Mouse (Mus musculus): ENCODE data around the gene Tln2. TPM values are rescaled to one million over a fixed set of nuclear protein-coding genes. Genes with fewer than 3 reads are reported as not detected.

Gene Tln2
- total RNA-seq (2014; rRNA removed) (36.9 and 45.9 TPM in 2 replicates), polyA plus RNA-seq (2015; fragmentation: Nextera tagmentation; extraction: Ambion mirVana) (22.0 and 31.3 TPM in 2 replicates)

DNA sequence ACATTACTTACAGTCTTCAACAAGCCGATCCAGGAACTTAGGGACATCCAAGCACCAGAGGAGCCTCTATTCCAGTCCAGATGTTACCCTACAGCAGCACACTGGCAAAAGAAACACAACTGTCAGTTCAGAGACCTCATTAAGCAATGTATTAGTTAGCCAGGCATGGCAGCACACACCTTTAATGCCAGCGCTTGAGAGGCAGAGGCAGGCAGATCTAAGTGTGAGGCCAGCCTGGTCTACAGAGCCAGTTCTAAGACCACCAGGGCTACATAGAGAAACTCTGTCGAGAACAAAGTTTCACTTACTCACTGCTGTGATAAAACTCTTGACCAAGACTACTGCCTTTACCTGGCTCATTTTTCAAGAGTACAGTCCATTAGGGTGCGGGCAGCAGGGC is at the start of gene Tln2:
Gene Tln2, minus strand, starts transcription at position 101 of the 400 bp plus-strand sequence.
- Histone ChIP-seq H3K27me3 (ENCODE audit: insufficient read depth, low read length) (no peaks in the 10 kb centered on the region), H3K9me3 (ENCODE audit: low read length) (0 out of 2 replicates have a peak, but pooled peaks cover 4% of the 10 kb centered on the region), H3K27ac (ENCODE audit: low read depth, low read length) (no peak within 1 kb of the TSS), H3K4me1 (ENCODE audit: insufficient read depth) (no peaks in the 10 kb centered on the region), H3K4me2 (ENCODE audit: low read depth) (no peak within 1 kb of the TSS), H3K9ac (no peak within 1 kb of the TSS), H3K4me3 (ENCODE audit: low read depth, low read length) (no peak within 1 kb of the TSS), H3K36me3 (ENCODE audit: insufficient read depth) (no peaks in the 10 kb centered on the region; the same call in 1 of the 2 replicates)
- WGBS = 95% methylated on average over 4 of the region's 4 CpGs
- no peak for ATAC-seq
- no peak for TF ChIP-seq CTCF (IDR thresholded peaks at IDR 0.05; ENCODE audit: low read depth)
- DNase-seq = no peak

DNA sequence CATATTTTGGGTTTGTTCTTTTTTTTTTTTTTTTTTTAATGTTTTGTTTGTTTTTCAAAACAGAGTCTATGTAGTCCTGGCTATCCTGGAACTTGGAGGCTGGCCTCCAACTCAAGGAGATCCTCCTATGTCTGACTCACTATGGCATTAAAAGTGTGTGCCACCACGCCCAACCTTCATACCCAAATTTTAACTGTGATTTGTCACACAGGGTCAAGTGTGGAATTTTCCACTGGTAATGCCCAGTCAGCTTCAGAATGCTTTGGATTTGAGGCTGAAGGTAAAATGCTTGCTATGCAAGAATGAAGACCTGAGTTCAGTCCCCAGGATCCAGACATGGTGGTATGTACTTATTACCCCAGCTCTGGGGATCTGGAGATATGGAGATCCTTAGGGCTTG is 49.7 kb upstream of the Tln2 start:
- no peak overlapping the region for H3K27ac ChIP-seq (ENCODE audit: low read depth, low read length)
- H3K4me3 ChIP-seq (ENCODE audit: low read depth, low read length) = no peak overlapping the region
- no peak for TF ChIP-seq CTCF (IDR thresholded peaks at IDR 0.05; ENCODE audit: low read depth)
- no peaks in the 10 kb centered on the region for H3K27me3 ChIP-seq (ENCODE audit: insufficient read depth, low read length)
- H3K9ac ChIP-seq = no peak overlapping the region
- 96% methylated on average over 1 of the region's 1 CpGs for WGBS
- no peaks in the 10 kb centered on the region for H3K4me1 ChIP-seq (ENCODE audit: insufficient read depth)
- ATAC-seq (no peak), DNase-seq (no peak)
- H3K36me3 ChIP-seq (ENCODE audit: insufficient read depth) = no peaks in the 10 kb centered on the region
- no peak overlapping the region for H3K4me2 ChIP-seq (ENCODE audit: low read depth)
- H3K9me3 ChIP-seq (ENCODE audit: low read length) = no peaks in the 10 kb centered on the region

DNA sequence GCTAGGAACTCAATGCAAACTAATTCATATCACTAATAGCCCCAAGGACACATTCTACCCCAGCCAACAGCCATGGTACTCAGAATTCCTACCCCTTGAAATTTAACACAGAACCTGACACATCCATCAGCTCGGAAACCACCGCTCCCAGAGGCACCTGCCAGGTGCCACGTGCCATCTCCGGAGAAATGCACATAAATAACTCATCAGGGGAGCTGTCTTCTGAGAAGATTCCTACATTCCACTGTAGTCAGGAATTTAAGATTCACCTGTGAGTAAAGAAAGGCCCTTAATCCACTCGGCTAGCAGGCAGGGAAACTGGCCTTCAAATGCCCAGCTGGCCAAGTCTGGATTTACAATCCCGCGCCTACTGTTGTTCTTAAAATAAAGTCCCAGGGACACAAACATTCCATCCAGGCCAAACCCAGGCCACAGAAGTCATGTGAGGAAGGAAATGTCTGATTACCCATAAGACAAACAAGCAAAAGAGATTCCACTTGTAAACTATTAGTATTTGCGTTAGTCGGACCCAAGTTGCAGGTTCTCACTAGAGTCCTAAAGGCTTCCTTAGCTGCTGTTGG is 48.4 kb upstream of the Tln2 start:
- no peaks in the 10 kb centered on the region for H3K36me3 ChIP-seq (ENCODE audit: insufficient read depth)
- no peak overlapping the region for H3K27ac ChIP-seq (ENCODE audit: low read depth, low read length)
- WGBS = 86% methylated on average over 9 of the region's 9 CpGs
- no peaks in the 10 kb centered on the region for H3K27me3 ChIP-seq (ENCODE audit: insufficient read depth, low read length)
- DNase-seq (no peak), ATAC-seq (no peak)
- H3K4me2 ChIP-seq (ENCODE audit: low read depth) = no peak overlapping the region
- no peaks in the 10 kb centered on the region for H3K9me3 ChIP-seq (ENCODE audit: low read length)
- no peak for TF ChIP-seq CTCF (IDR thresholded peaks at IDR 0.05; ENCODE audit: low read depth)
- H3K4me3 ChIP-seq (ENCODE audit: low read depth, low read length) = no peak overlapping the region
- H3K9ac ChIP-seq = no peak overlapping the region
- H3K4me1 ChIP-seq (ENCODE audit: insufficient read depth) = no peaks in the 10 kb centered on the region

DNA sequence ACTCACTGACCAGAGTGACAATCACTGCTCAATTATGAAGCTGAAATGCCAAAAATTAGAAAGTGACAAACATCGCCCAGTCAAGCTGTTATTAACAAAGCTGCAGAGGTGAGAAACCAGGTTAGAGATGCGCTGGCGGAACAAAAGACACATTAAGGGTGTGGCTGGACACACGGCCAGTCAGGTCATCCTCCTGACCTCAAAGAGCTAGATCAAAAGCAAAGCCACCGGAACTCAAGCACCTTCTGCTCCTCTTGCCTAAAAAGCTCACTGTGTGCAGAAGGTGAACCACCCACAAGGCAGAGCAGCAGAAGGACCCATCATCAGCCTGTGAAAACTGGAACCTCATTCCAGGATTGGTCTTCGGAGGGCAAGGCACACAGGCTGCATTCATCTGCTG is 47.8 kb upstream of the Tln2 start:
- WGBS = 90% methylated on average over 6 of the region's 6 CpGs
- H3K9ac ChIP-seq = no peak overlapping the region
- H3K4me1 ChIP-seq (ENCODE audit: insufficient read depth) = no peaks in the 10 kb centered on the region
- H3K9me3 ChIP-seq (ENCODE audit: low read length) = no peaks in the 10 kb centered on the region
- H3K27ac ChIP-seq (ENCODE audit: low read depth, low read length) = no peak overlapping the region
- no peaks in the 10 kb centered on the region for H3K36me3 ChIP-seq (ENCODE audit: insufficient read depth)
- H3K27me3 ChIP-seq (ENCODE audit: insufficient read depth, low read length) = no peaks in the 10 kb centered on the region
- no peak for TF ChIP-seq CTCF (IDR thresholded peaks at IDR 0.05; ENCODE audit: low read depth)
- no peak overlapping the region for H3K4me2 ChIP-seq (ENCODE audit: low read depth)
- no peak overlapping the region for H3K4me3 ChIP-seq (ENCODE audit: low read depth, low read length)
- DNase-seq (no peak), ATAC-seq (no peak)

DNA sequence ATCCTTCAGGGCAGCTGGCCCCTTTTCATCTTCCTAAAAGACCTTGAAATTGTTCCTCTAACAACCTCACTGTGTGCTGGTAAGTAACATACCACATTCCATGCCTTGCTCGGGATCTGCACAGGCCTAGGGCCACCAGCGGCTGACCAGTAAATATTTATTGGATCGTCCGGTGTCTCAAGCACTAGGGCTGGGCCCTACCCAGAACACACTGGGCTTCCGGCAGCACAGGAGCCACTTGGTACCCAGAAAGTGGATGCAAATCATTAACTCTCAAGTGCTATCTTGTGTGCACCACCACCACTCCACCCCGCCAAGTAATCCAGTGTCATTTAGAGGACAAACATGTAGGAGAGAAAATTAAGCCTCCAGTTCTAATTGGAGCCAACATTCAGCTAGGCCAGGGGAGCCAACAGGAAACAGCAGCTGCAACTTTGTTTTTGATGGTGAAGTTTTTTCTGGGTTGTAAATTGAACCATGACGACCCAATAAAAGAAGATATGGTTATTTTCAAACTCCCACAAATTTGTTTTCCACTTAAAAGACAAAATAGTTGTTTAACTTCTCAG is 46.4 kb upstream of the Tln2 start:
- H3K4me1 ChIP-seq (ENCODE audit: insufficient read depth) = no peaks in the 10 kb centered on the region
- H3K4me2 ChIP-seq (ENCODE audit: low read depth) = no peak overlapping the region
- H3K9ac ChIP-seq = no peak overlapping the region
- no peak overlapping the region for H3K4me3 ChIP-seq (ENCODE audit: low read depth, low read length)
- ATAC-seq (no peak), DNase-seq (no peak)
- WGBS = 74% methylated on average over 7 of the region's 7 CpGs
- H3K36me3 ChIP-seq (ENCODE audit: insufficient read depth) = no peaks in the 10 kb centered on the region
- no peaks in the 10 kb centered on the region for H3K9me3 ChIP-seq (ENCODE audit: low read length)
- H3K27me3 ChIP-seq (ENCODE audit: insufficient read depth, low read length) = no peaks in the 10 kb centered on the region
- TF ChIP-seq CTCF (IDR thresholded peaks at IDR 0.05; ENCODE audit: low read depth) = no peak
- H3K27ac ChIP-seq (ENCODE audit: low read depth, low read length) = no peak overlapping the region

DNA sequence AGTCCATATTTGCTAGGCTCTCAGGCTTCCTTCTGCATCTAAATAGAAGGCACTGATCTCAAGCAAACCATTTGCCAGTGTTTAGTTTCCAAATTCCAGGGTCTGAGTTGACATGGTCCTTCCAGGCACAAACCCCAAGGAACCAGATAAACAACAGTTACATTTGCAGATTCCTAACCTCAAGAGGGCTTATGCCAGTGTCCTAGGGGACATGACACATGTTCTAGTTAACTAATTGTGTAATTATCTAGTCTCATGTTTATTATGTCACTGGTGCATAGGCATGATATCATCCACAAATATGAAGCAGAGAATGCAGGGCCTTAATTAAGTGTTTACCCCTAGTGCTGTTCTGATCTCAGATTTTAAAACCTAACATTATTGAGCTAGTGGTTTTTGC is 45.4 kb upstream of the Tln2 start:
- no peak for TF ChIP-seq CTCF (IDR thresholded peaks at IDR 0.05; ENCODE audit: low read depth)

DNA sequence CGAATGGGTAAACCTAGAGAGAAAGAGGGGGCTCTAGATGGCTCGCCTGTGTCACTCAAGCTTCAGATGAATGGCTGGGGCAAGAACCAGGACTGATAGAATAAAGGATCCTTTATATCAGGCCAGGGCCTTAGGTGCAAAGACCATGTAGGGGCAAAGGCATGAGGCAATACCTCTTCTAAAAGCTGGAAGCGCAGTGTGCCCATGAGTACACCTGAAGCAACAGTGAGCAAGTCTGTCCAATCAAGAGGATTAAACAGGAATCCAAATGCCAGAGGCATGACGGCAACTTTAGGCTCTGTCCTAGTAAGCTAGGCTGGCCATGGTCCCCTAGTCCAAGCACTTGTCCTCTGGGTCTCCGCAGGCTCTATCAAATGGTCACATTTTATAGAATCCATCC is 42.8 kb upstream of the Tln2 start:
- ATAC-seq = no peak
- 81% methylated on average over 5 of the region's 5 CpGs for WGBS

More for the DNA sequence above, 45.4 kb upstream of the Tln2 start:
- H3K36me3 ChIP-seq (ENCODE audit: insufficient read depth) = no peaks in the 10 kb centered on the region
- DNase-seq = no peak
- H3K27ac ChIP-seq (ENCODE audit: low read depth, low read length) = no peak overlapping the region
- no peak overlapping the region for H3K4me3 ChIP-seq (ENCODE audit: low read depth, low read length)
- H3K9ac ChIP-seq = no peak overlapping the region
- no peaks in the 10 kb centered on the region for H3K27me3 ChIP-seq (ENCODE audit: insufficient read depth, low read length)
- ATAC-seq = no peak
- no peak overlapping the region for H3K4me2 ChIP-seq (ENCODE audit: low read depth)
- no peaks in the 10 kb centered on the region for H3K4me1 ChIP-seq (ENCODE audit: insufficient read depth)
- H3K9me3 ChIP-seq (ENCODE audit: low read length) = no peaks in the 10 kb centered on the region

More for the DNA sequence above, 42.8 kb upstream of the Tln2 start:
- H3K4me2 ChIP-seq (ENCODE audit: low read depth) = no peak overlapping the region
- H3K27me3 ChIP-seq (ENCODE audit: insufficient read depth, low read length) = no peaks in the 10 kb centered on the region
- H3K4me3 ChIP-seq (ENCODE audit: low read depth, low read length) = no peak overlapping the region
- TF ChIP-seq CTCF (IDR thresholded peaks at IDR 0.05; ENCODE audit: low read depth) = no peak
- DNase-seq = no peak
- no peaks in the 10 kb centered on the region for H3K36me3 ChIP-seq (ENCODE audit: insufficient read depth)
- no peak overlapping the region for H3K27ac ChIP-seq (ENCODE audit: low read depth, low read length)
- no peaks in the 10 kb centered on the region for H3K4me1 ChIP-seq (ENCODE audit: insufficient read depth)
- no peak overlapping the region for H3K9ac ChIP-seq
- no peaks in the 10 kb centered on the region for H3K9me3 ChIP-seq (ENCODE audit: low read length)
